Comparison of ENCODE assay signal across 8 mouse cellular contexts in the genomic region with DNA sequence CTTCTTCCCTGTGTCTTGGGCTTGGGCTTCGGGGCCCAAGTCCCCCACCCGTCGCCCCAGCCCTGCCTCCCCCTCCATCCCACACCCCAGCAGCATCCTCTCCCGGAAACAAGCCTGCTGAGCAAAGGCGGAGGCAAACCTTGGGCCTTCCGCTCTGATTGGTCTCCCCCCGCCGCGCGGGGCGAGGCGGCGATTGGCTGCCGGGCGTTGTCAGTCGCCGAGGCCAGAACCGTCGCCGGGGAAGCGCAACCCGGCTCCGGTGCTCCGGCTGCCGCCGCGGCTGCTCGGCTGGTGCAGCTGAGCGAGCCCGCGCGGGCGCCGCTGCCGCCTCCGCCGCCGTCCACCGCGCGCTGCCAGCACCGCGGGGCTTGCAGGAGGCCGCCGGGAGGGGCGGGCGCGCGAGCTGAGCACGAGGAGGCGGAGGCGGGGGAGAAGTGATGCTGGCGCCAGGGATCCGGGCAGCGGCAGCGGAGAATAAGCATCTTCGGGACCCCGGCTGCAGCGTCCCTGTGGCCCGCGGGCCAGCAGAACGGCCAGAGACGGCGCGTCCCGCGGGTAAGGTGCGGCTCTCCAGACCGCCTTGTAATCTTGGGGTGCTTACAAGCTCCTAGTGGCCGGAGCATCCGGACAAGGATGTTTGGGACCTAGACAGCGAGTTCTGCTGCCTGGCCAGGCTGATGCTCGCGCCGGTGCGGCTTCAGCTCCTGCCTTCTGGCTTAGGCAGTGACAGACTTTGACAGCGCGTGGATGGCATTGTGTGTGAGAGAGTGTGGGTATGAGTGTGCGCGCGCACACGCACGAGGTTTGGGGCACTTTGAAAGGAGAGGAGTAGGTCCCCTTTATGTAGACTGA. TPM values are rescaled to one million over a fixed set of nuclear protein-coding genes. Genes with fewer than 3 reads are reported as not detected.
DNase-seq lines count a peak whose midpoint lies in the region; ATAC-seq and TF ChIP-seq lines count a peak whose summit lies in the region.

A gene (plus strand): TSS at position 392 of the 852 bp plus-strand sequence.

- no peak within 1 kb of the TSS for H3K27ac ChIP-seq in ES-Bruce4 (ENCODE audit: insufficient read depth, low read length)
- peak within 1 kb of the TSS; percentile 99 for H3K27ac ChIP-seq in forebrain, embryonic 15.5 days (replicated peaks)
- no peak within 1 kb of the TSS for H3K27ac ChIP-seq in liver, embryonic 12.5 days
- peak within 1 kb of the TSS; percentile 93 for H3K27ac ChIP-seq in neural tube, embryonic 12.5 days

- intact Hi-C loops in heart, postnatal 10 days (cut with DNase I) = loop anchor here (10.0 kb wide), 1 partner anchor 789 kb away; no protein-coding TSS in a partner anchor

- peak; percentile 98 for ATAC-seq in forebrain, embryonic 15.5 days (replicated peaks)
- peak; percentile 74 for ATAC-seq in liver, embryonic 12.5 days
- peak; percentile 98 for ATAC-seq in neural tube, embryonic 12.5 days (ENCODE audit: low FRiP score, low read depth)

- TF ChIP-seq POLR2A in ES-Bruce4 (IDR thresholded peaks at IDR 0.05; ENCODE audit: insufficient read depth, low read length) = no peak

- H3K4me1 ChIP-seq in ES-Bruce4 (ENCODE audit: control insufficient read depth, insufficient read depth, low read length) = no peaks in the 10 kb centered on the region
- H3K4me1 ChIP-seq in forebrain, embryonic 15.5 days = peaks cover 16% of the 10 kb centered on the region
- H3K4me1 ChIP-seq in liver, embryonic 12.5 days = 0 out of 2 replicates have a peak, but pooled peaks cover 3% of the 10 kb centered on the region
- H3K4me1 ChIP-seq in neural tube, embryonic 12.5 days = peaks cover 10% of the 10 kb centered on the region; the same call in 1 of the 2 replicates

- H3K27me3 ChIP-seq in ES-Bruce4 (ENCODE audit: control insufficient read depth, insufficient read depth, low read length, poor library complexity, severe bottlenecking) = no peaks in the 10 kb centered on the region
- H3K27me3 ChIP-seq in forebrain, embryonic 15.5 days = no peaks in the 10 kb centered on the region
- H3K27me3 ChIP-seq in liver, embryonic 12.5 days (replicated peaks) = peaks cover 35% of the 10 kb centered on the region
- no peaks in the 10 kb centered on the region for H3K27me3 ChIP-seq in neural tube, embryonic 12.5 days (replicated peaks)

- no peak for TF ChIP-seq EP300 in ES-Bruce4 (IDR thresholded peaks at IDR 0.05; ENCODE audit: insufficient read depth, low read depth, low read length)

- no peaks in the 10 kb centered on the region for H3K36me3 ChIP-seq in ES-Bruce4 (ENCODE audit: control insufficient read depth, insufficient read depth, low read length, poor library complexity, severe bottlenecking)
- H3K36me3 ChIP-seq in forebrain, embryonic 15.5 days = no peaks in the 10 kb centered on the region
- H3K36me3 ChIP-seq in liver, embryonic 12.5 days = no peaks in the 10 kb centered on the region
- H3K36me3 ChIP-seq in neural tube, embryonic 12.5 days = no peaks in the 10 kb centered on the region

- WGBS in forebrain, embryonic 15.5 days = under 1% methylated on average over 82 of the region's 83 CpGs
- under 1% methylated on average over 62 of the region's 83 CpGs for WGBS in liver, embryonic 12.5 days (ENCODE audit: insufficient replicate concordance)
- WGBS in neural tube, embryonic 12.5 days = 1% methylated on average over 83 of the region's 83 CpGs

- DNase-seq in cerebellum, adult 11 months = peak; percentile 90
- peak; percentile 88 to 90 for DNase-seq in heart, postnatal 10 days
- peak; percentile 61 to 82 for DNase-seq in kidney, postnatal 25 days
- peak; percentile 8 to 18 for DNase-seq in thymus, adult 18-20 months

- TF ChIP-seq CTCF in ES-Bruce4 (IDR thresholded peaks at IDR 0.05; ENCODE audit: low read depth, low read length) = no peak

- H3K4me3 ChIP-seq in ES-Bruce4 (ENCODE audit: low read depth, low read length) = peak within 1 kb of the TSS; percentile 91
- peak within 1 kb of the TSS; percentile 75 for H3K4me3 ChIP-seq in forebrain, embryonic 15.5 days
- H3K4me3 ChIP-seq in liver, embryonic 12.5 days = peak within 1 kb of the TSS; percentile 56
- H3K4me3 ChIP-seq in neural tube, embryonic 12.5 days = peak within 1 kb of the TSS; percentile 70

- no peaks in the 10 kb centered on the region for H3K9me3 ChIP-seq in ES-Bruce4 (replicated peaks; ENCODE audit: control insufficient read depth, insufficient read depth, low read length, poor library complexity, severe bottlenecking)
- no peaks in the 10 kb centered on the region for H3K9me3 ChIP-seq in forebrain, embryonic 15.5 days
- no peaks in the 10 kb centered on the region for H3K9me3 ChIP-seq in liver, embryonic 12.5 days (replicated peaks)
- H3K9me3 ChIP-seq in neural tube, embryonic 12.5 days = no peaks in the 10 kb centered on the region

- peak within 1 kb of the TSS; percentile 81 for H3K4me2 ChIP-seq in forebrain, embryonic 15.5 days (replicated peaks)
- H3K4me2 ChIP-seq in liver, embryonic 12.5 days = peak within 1 kb of the TSS; percentile 65
- H3K4me2 ChIP-seq in neural tube, embryonic 12.5 days (replicated peaks) = peak within 1 kb of the TSS; percentile 92

- peak within 1 kb of the TSS; percentile 66 for H3K9ac ChIP-seq in ES-Bruce4 (ENCODE audit: low read depth, poor library complexity, severe bottlenecking)
- H3K9ac ChIP-seq in forebrain, embryonic 15.5 days (replicated peaks) = peak within 1 kb of the TSS; percentile 82
- H3K9ac ChIP-seq in liver, embryonic 12.5 days = no peak within 1 kb of the TSS
- H3K9ac ChIP-seq in neural tube, embryonic 12.5 days = peak within 1 kb of the TSS; percentile 77

RNA-seq across cellular contexts. Expression of the gene that starts here (rescaled TPM):
- polyA plus RNA-seq in ES-Bruce4 (2011; ENCODE audit: insufficient read depth, insufficient read length, low read depth, missing spikeins) = 1.5 and 1.6 TPM in 2 replicates
- polyA plus RNA-seq in forebrain, embryonic 15.5 days (2015; fragmentation: Nextera tagmentation; extraction: Ambion mirVana) = 49.9 and 56.0 TPM in 2 replicates
- total RNA-seq in heart, postnatal 10 days (2021) = 1 to 10 TPM; 4.4 to 5.2 TPM
- 0.61 TPM in 2 replicates for polyA plus RNA-seq in liver, embryonic 12.5 days (2016; fragmentation: Nextera tagmentation; extraction: Ambion mirVana)
- 34.1 and 34.6 TPM in 2 replicates for polyA plus RNA-seq in neural tube, embryonic 12.5 days (2016; fragmentation: Nextera tagmentation; extraction: Ambion mirVana)

Comparison
In these comparisons a context has a peak if more than half of its experiments do, and no peak if none do; other contexts are left out.
1. RNA of the gene that starts here (polyA plus RNA-seq): 49.9 to 56.0 TPM in forebrain, embryonic 15.5 days and 34.1 to 34.6 TPM in neural tube, embryonic 12.5 days; 1.5 to 1.6 TPM in ES-Bruce4 and 0.61 TPM in liver, embryonic 12.5 days; every median in the first group is over 10 times any median in the second.
2. Peak in ATAC-seq, H3K4me3 ChIP-seq and H3K4me2 ChIP-seq in liver, embryonic 12.5 days; RNA of the gene not detected or under 1 TPM.
3. H3K27ac ChIP-seq: peak in forebrain, embryonic 15.5 days (single experiment) and neural tube, embryonic 12.5 days (single experiment); none in ES-Bruce4 (single experiment) and liver, embryonic 12.5 days (single experiment).
4. DNase-seq: peak in every context shown above with its lines; median percentile 90 in cerebellum, adult 11 months; 89 in heart, postnatal 10 days; 72 in kidney, postnatal 25 days; 13 in thymus, adult 18-20 months.
5. Peak in every context shown above with its lines, with median percentiles within 50 percentile points of each other: H3K4me3 ChIP-seq, ATAC-seq and H3K4me2 ChIP-seq.